Mouse (Mus musculus) bone marrow, adult 2 months (tissue): ENCODE measurements around the gene Gli2.

ENCODE experiments used
- CTCF ChIP-seq: fragments of 200-500 bp; IDR thresholded peaks from 2 replicates; pipeline ENCODE4 v1.5.1; 2011; ENCODE audit warnings: low read length, control low read depth; ENCODE audit not compliant: control insufficient read depth, insufficient read depth
- POLR2A ChIP-seq: fragments of 200-500 bp; IDR thresholded peaks from 2 replicates; pipeline ENCODE4 v1.6.1; 2011; ENCODE audit warnings: low read depth, mild to moderate bottlenecking, control low read depth, low read length, borderline replicate concordance; ENCODE audit not compliant: control insufficient read depth

DNA sequence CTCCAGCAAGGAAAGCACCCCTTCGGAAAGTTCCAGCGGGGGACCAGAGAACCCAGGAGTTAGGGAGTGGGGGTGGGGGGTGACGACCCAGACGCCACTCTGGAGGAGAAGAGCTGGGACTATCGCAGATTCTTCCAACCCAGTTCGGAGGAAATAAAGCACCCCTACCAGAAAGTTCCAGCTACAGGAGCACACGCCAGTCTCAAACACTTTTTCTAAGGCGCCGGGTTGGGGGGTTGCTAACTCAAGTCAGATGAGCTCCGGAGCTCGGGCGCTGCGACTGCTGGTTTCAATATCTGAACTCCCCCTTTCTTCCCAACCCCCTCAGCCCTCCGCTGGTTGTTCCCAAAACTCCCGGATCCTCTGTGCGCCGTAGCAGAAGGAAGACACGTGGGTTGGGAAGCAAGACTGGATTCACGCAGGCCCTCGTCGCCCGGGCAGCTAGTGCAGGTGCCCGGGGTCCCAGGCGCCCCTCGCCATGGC is 494 bp upstream of the Gli2 start:
- no peak for TF ChIP-seq CTCF
- TF ChIP-seq POLR2A: no peak
